Mouse (Mus musculus): Measurements from ENCODE around the gene Tnk2.
A peak's percentile ranks its signal among the peaks of the same experiment; 100 is the strongest.

- TF ChIP-seq CTCF (IDR thresholded peaks at IDR 0.05; ENCODE audit: extremely low read depth, insufficient read depth, low read length): peak; percentile 30; the same call in 1 of the 2 replicates
- TF ChIP-seq POLR2A (IDR thresholded peaks at IDR 0.05; ENCODE audit: extremely low read depth, insufficient read depth, low read length): no peak
Measured at GRCm38 (mm10) chr16:32696841-32697464, 53.3 kb downstream of the Tnk2 start.

All from cortical plate, adult 2 months (tissue).